Mouse (Mus musculus) heart, postnatal 0 days (tissue): ENCODE results near the gene Arid1b.

ENCODE experiments used
- CTCF ChIP-seq: IDR thresholded peaks from 2 replicates; pipeline ENCODE4 v1.5.1; 2016; ENCODE audit warnings: antibody characterized with exemption, control low read depth, low read depth
- EP300 ChIP-seq: IDR thresholded peaks from 2 replicates; pipeline ENCODE4 v1.6.1; 2016; ENCODE audit warnings: antibody characterized with exemption, low read depth

- no peak for TF ChIP-seq CTCF
- no peak for TF ChIP-seq EP300
These were observed 19.4 kb upstream of the Arid1b start for GRCm38 (mm10) chr17:4974736-4975135.
